Mouse (Mus musculus): Measurements from ENCODE around the gene Trpv4. TPM values are rescaled to one million over a fixed set of nuclear protein-coding genes. Genes with fewer than 3 reads are reported as not detected.

The Trpv4 gene
- polyA plus RNA-seq, 1 experiment: 6.5 TPM

- Histone ChIP-seq H3K4me3 (ENCODE audit: control insufficient read depth, insufficient read depth, low read length) (no peak overlapping the region), H3K27ac (ENCODE audit: control insufficient read depth, insufficient read depth, low read length) (no peak overlapping the region), H3K27me3 (ENCODE audit: control insufficient read depth, insufficient read depth, low read length) (no peaks in the 10 kb centered on the region), H3K36me3 (ENCODE audit: control insufficient read depth, insufficient read depth, low read length) (no peaks in the 10 kb centered on the region), H3K4me1 (replicated peaks; ENCODE audit: control insufficient read depth, insufficient read depth, low read length) (peaks cover 67% of the 10 kb centered on the region)
- no peak for DNase-seq
- no peak for TF ChIP-seq POLR2A (IDR thresholded peaks at IDR 0.05; ENCODE audit: control insufficient read depth, extremely low read depth, insufficient read depth, low read length, poor library complexity)
- no peak for TF ChIP-seq CTCF (IDR thresholded peaks at IDR 0.05; ENCODE audit: borderline replicate concordance, control insufficient read depth, extremely low read depth, insufficient read depth, low read length, poor library complexity)
- WGBS: 75% methylated on average over 5 of the region's 5 CpGs
Observed at GRCm38 (mm10) chr5:114585682-114586081, 72.5 kb downstream of the Trpv4 start.

GRCm38 (mm10) chr5:114584293-114585104 lies 73.7 kb downstream of the Trpv4 start:
- peaks cover 67% of the 10 kb centered on the region for H3K4me1 ChIP-seq (replicated peaks; ENCODE audit: control insufficient read depth, insufficient read depth, low read length)
- TF ChIP-seq POLR2A (IDR thresholded peaks at IDR 0.05; ENCODE audit: control insufficient read depth, extremely low read depth, insufficient read depth, low read length, poor library complexity): no peak
- TF ChIP-seq CTCF (IDR thresholded peaks at IDR 0.05; ENCODE audit: borderline replicate concordance, control insufficient read depth, extremely low read depth, insufficient read depth, low read length, poor library complexity): no peak
- no peaks in the 10 kb centered on the region for H3K27me3 ChIP-seq (ENCODE audit: control insufficient read depth, insufficient read depth, low read length)
- H3K27ac ChIP-seq (ENCODE audit: control insufficient read depth, insufficient read depth, low read length): no peak overlapping the region
- WGBS: 89% methylated on average over 14 of the region's 14 CpGs
- no peak for DNase-seq
- H3K36me3 ChIP-seq (ENCODE audit: control insufficient read depth, insufficient read depth, low read length): no peaks in the 10 kb centered on the region
- H3K4me3 ChIP-seq (ENCODE audit: control insufficient read depth, insufficient read depth, low read length): no peak overlapping the region

- 82% methylated on average over 12 of the region's 12 CpGs for WGBS
- no peak for TF ChIP-seq POLR2A (IDR thresholded peaks at IDR 0.05; ENCODE audit: control insufficient read depth, extremely low read depth, insufficient read depth, low read length, poor library complexity)
- TF ChIP-seq CTCF (IDR thresholded peaks at IDR 0.05; ENCODE audit: borderline replicate concordance, control insufficient read depth, extremely low read depth, insufficient read depth, low read length, poor library complexity): no peak
- DNase-seq: no peak
- Histone ChIP-seq H3K4me1 (replicated peaks; ENCODE audit: control insufficient read depth, insufficient read depth, low read length) (peaks cover 71% of the 10 kb centered on the region), H3K27ac (ENCODE audit: control insufficient read depth, insufficient read depth, low read length) (peak overlapping the region; percentile 23; the same call in 1 of the 2 replicates), H3K27me3 (ENCODE audit: control insufficient read depth, insufficient read depth, low read length) (no peaks in the 10 kb centered on the region), H3K4me3 (ENCODE audit: control insufficient read depth, insufficient read depth, low read length) (no peak overlapping the region), H3K36me3 (ENCODE audit: control insufficient read depth, insufficient read depth, low read length) (no peaks in the 10 kb centered on the region)
Observed at GRCm38 (mm10) chr5:114583490-114584175, 74.6 kb downstream of the Trpv4 start.

GRCm38 (mm10) chr5:114583046-114583445 lies 75.2 kb downstream of the Trpv4 start:
- no peaks in the 10 kb centered on the region for H3K27me3 ChIP-seq (ENCODE audit: control insufficient read depth, insufficient read depth, low read length)
- no peaks in the 10 kb centered on the region for H3K36me3 ChIP-seq (ENCODE audit: control insufficient read depth, insufficient read depth, low read length)
- DNase-seq: no peak
- TF ChIP-seq CTCF (IDR thresholded peaks at IDR 0.05; ENCODE audit: borderline replicate concordance, control insufficient read depth, extremely low read depth, insufficient read depth, low read length, poor library complexity) (no peak), POLR2A (IDR thresholded peaks at IDR 0.05; ENCODE audit: control insufficient read depth, extremely low read depth, insufficient read depth, low read length, poor library complexity) (no peak)
- no peak overlapping the region for H3K4me3 ChIP-seq (ENCODE audit: control insufficient read depth, insufficient read depth, low read length)
- H3K27ac ChIP-seq (ENCODE audit: control insufficient read depth, insufficient read depth, low read length): no peak overlapping the region
- 95% methylated on average over 3 of the region's 3 CpGs for WGBS
- H3K4me1 ChIP-seq (replicated peaks; ENCODE audit: control insufficient read depth, insufficient read depth, low read length): peaks cover 65% of the 10 kb centered on the region

GRCm38 (mm10) chr5:114581486-114581885 lies 76.7 kb downstream of the Trpv4 start:
- H3K27me3 ChIP-seq (ENCODE audit: control insufficient read depth, insufficient read depth, low read length): no peaks in the 10 kb centered on the region

GRCm38 (mm10) chr5:114579714-114580357 lies 78.4 kb downstream of the Trpv4 start:
- Histone ChIP-seq H3K36me3 (ENCODE audit: control insufficient read depth, insufficient read depth, low read length) (no peaks in the 10 kb centered on the region), H3K27me3 (ENCODE audit: control insufficient read depth, insufficient read depth, low read length) (no peaks in the 10 kb centered on the region), H3K27ac (ENCODE audit: control insufficient read depth, insufficient read depth, low read length) (no peak overlapping the region), H3K4me3 (ENCODE audit: control insufficient read depth, insufficient read depth, low read length) (no peak overlapping the region), H3K4me1 (replicated peaks; ENCODE audit: control insufficient read depth, insufficient read depth, low read length) (peaks cover 52% of the 10 kb centered on the region)
- TF ChIP-seq POLR2A (IDR thresholded peaks at IDR 0.05; ENCODE audit: control insufficient read depth, extremely low read depth, insufficient read depth, low read length, poor library complexity) (no peak), CTCF (IDR thresholded peaks at IDR 0.05; ENCODE audit: borderline replicate concordance, control insufficient read depth, extremely low read depth, insufficient read depth, low read length, poor library complexity) (no peak)
- 76% methylated on average over 8 of the region's 8 CpGs for WGBS
- DNase-seq: no peak

More at GRCm38 (mm10) chr5:114581486-114581885, 76.7 kb downstream of the Trpv4 start:
- no peak for DNase-seq
- Histone ChIP-seq H3K36me3 (ENCODE audit: control insufficient read depth, insufficient read depth, low read length) (no peaks in the 10 kb centered on the region), H3K27ac (ENCODE audit: control insufficient read depth, insufficient read depth, low read length) (no peak overlapping the region), H3K4me3 (ENCODE audit: control insufficient read depth, insufficient read depth, low read length) (no peak overlapping the region), H3K4me1 (replicated peaks; ENCODE audit: control insufficient read depth, insufficient read depth, low read length) (peaks cover 57% of the 10 kb centered on the region)
- 91% methylated on average over 12 of the region's 12 CpGs for WGBS
- TF ChIP-seq CTCF (IDR thresholded peaks at IDR 0.05; ENCODE audit: borderline replicate concordance, control insufficient read depth, extremely low read depth, insufficient read depth, low read length, poor library complexity): no peak
- no peak for TF ChIP-seq POLR2A (IDR thresholded peaks at IDR 0.05; ENCODE audit: control insufficient read depth, extremely low read depth, insufficient read depth, low read length, poor library complexity)
